Mouse (Mus musculus) gastrocnemius, postnatal 10 days (tissue): ENCODE measurements around the gene Sumf2. TPM values are rescaled to one million over a fixed set of nuclear protein-coding genes. Genes with fewer than 3 reads are reported as not detected.
A peak's percentile ranks its signal among the peaks of the same experiment; 100 is the strongest.

Experiments
- DNase-seq: peaks from one replicate; pipeline ENCODE4 v3.0.0; 2021; ENCODE audit warnings: mixed read lengths
- total RNA-seq, 2 experiments: library from RNA; stranded (reverse); gene quantifications; 2 replicates each; pipeline ENCODE4 v1.2.3; 2021

The Sumf2 gene
- total RNA-seq, 2 experiments from 2014 or later: 9.8 to 13.5 TPM

- DNase-seq: no peak
These were observed 61.0 kb downstream of the Sumf2 start for GRCm38 (mm10) chr5:129907775-129908174.

- DNase-seq: peak; percentile 89
These were observed 61.6 kb downstream of the Sumf2 start, which contains the start of gene Nupr1l for GRCm38 (mm10) chr5:129908242-129908965. TSS of gene Nupr1l (plus strand) at chr5:129908540.

- DNase-seq: no peak
These were observed 62.4 kb downstream of the Sumf2 start for GRCm38 (mm10) chr5:129909147-129909546.

GRCm38 (mm10) chr5:129909591-129909990 is 62.8 kb downstream of the Sumf2 start:
- DNase-seq: no peak

Other genes with a start within 250 kb of the Sumf2 start
- gene Zfp11, start 176.9 kb upstream of the Sumf2 start, total RNA-seq: 1 to 10 TPM; 3.1 to 3.2 TPM
- gene Sept14, start 138.5 kb upstream of the Sumf2 start, total RNA-seq: not detected
- gene Mrps17, start 131.5 kb upstream of the Sumf2 start, total RNA-seq: 10 to 100 TPM; 72.1 to 74.5 TPM
- gene Nipsnap2, start 121.9 kb upstream of the Sumf2 start, total RNA-seq: 100 to 1,000 TPM; 407 to 464 TPM
- gene Psph, start 59.5 kb upstream of the Sumf2 start, total RNA-seq: 10 to 100 TPM; 15.9 to 18.2 TPM
- 100 to 1,000 TPM; 404 to 489 TPM for gene Chchd2, start 40.5 kb downstream of the Sumf2 start, total RNA-seq
- gene Zbed5, start 48.7 kb downstream of the Sumf2 start, total RNA-seq: 1 to 10 TPM; 1.1 to 1.9 TPM
- 100 to 1,000 TPM; 199 to 205 TPM for gene Phkg1, start 51.6 kb downstream of the Sumf2 start, total RNA-seq
- 1 to 10 TPM in 1 of 2 experiments, under 1 TPM in 1; 0.45 to 1.4 TPM for gene Nupr1l, start 61.6 kb downstream of the Sumf2 start, total RNA-seq
- gene Vkorc1l1, start 95.0 kb downstream of the Sumf2 start, total RNA-seq: 10 to 100 TPM; 17.6 to 18.5 TPM
- gene Gusb, start 156.1 kb downstream of the Sumf2 start, total RNA-seq: 10 to 100 TPM; 16.5 to 23.5 TPM
- gene Asl, start 182.3 kb downstream of the Sumf2 start, total RNA-seq: 10 to 100 TPM; 10.2 to 10.3 TPM
- 10 to 100 TPM; 14.5 to 16.5 TPM for gene Crcp, start 182.3 kb downstream of the Sumf2 start, total RNA-seq
- gene Tpst1, start 226.3 kb downstream of the Sumf2 start, total RNA-seq: 10 to 100 TPM; 26.8 to 30.9 TPM